Mouse (Mus musculus) fat pad, adult 2 months (tissue): Measurements from ENCODE around the gene Slx4.
"Not testable (repeated sequence)": the region's sequence is repeated elsewhere in the genome, so short reads cannot be mapped to it uniquely, and the experiment has no call there.

Source experiments
- DNase-seq: peaks from one replicate; pipeline ENCODE4 v3.0.0-alpha.2; 2011; ENCODE audit warnings: low read depth, low spot score; ENCODE audit errors: extremely low read depth

Slx4 gene

DNA sequence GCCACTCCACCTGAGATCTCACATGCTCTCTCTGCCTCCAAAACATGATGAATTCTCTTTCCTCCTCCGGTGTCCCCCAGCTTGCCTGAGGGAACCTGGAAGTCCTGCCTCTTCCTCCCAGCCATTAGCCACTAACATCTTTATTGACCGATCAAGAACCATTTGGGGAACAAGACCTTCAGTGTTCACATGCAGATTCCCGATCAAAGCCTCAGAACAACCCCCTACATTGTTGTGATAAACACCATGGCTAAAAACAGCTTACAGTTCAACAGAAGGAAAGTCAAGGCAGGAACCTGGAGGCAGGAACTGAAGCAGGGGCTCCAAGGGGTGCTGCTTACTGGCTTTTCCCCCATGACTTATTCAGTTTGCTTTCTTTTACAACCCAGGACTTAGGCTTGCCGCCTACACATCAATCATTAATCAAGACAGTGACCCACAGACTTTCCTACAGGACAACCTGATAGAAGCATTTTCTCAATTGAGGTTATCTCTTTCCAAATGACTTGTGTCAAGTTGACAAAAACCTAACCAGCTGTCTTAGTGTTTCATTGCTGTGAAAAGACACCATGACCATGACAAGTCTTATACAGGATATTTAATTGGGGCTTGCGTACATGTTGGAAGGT is 10.6 kb upstream of the Slx4 start:
- no peak for DNase-seq

DNA sequence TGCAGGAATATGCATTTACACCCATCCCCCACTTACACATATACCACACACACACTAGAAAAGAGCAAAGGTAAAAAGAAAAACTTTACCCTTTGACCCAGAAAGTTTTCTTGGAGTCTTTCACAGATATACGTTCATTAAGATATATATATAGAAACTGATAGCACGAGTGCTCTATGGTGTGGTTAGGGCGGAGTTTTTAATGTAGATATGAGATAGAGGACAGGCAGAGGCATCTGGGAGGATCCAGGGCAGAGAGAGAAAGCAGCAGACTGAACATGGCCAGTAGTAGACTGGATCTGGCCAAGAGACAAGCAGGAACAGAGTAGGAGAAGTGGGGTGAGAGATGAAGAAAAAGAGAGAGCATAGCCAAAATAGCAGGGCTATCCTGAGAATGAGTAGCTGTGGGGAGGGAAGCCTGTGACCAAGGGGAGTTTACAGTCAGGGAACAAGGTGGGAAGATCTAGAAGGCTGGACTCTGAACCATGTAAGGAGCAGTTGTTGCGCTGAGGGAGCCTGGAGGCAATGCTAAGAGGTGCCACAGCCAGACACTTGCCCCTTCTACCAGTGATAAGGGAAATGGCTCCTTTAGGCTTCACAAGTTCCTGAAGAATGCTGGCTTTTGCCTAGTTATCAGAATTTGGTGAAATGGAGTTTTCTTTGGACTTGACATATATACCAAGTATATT is 9.5 kb upstream of the Slx4 start:
- no peak for DNase-seq

DNA sequence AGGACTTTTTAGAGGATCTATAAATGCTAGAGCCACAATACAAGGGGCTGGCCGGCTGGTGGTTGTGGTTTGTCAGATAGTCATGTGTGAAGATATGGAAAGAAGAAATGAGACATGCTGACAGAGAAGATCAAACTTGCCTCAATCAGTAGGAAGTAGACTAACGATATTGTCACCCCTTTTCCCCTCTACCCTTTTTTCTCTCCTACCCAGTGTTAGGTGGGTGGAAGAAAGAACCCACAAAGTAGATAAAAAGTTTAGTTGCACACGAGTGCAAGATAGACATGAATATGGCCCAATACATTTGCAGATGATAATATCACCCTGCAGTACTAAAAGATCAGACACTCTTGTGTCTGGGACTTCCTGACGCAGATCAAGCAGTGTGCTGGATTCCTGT is 15.2 kb downstream of the Slx4 start:
- DNase-seq, result no peak

DNA sequence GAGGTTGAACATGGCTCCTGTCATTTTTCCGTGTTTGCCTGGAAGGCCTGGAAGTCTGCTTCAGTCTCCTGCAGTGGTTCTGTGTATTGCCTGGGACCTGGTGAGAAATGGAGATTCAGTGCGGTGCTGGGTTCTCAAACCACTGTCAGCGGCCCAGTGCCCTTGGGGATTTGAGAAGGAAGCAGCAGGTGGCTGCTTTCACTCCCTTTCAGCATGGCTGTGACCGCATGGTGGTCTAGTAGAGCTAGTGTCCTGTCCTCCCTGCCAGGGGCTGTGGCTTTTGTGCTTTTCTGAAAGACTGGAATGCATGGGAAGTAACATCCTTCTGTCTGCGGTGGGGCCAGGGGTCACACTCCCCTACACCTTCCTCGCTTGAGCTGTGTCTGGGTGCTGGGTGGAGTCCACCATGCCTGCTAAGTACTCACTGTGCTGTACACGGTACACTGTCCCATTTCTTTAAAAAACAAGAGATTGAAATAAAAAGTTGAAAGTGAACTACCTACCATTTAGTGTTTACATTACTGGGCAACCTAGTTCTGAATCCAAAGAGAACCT is 20.3 kb downstream of the Slx4 start:
- DNase-seq, result no peak

DNA sequence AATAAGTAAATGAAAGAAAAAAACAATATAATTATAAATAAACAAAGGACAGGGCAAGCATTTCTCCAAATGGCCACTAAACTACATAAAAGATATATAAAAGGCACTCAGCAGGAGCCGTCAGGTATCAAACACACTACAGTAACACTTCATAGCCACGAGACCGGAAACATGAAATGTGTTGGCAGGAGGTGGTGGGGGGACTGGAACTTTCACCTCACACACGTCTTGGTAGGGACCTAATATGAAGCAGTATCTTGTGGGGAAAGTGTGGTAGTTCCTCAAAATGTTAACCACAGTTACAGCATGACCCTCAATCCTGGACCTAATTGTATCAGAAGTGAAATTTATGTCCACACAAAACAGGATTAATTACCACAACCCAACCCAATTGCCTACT is 21.4 kb downstream of the Slx4 start:
- DNase-seq, result no peak

DNA sequence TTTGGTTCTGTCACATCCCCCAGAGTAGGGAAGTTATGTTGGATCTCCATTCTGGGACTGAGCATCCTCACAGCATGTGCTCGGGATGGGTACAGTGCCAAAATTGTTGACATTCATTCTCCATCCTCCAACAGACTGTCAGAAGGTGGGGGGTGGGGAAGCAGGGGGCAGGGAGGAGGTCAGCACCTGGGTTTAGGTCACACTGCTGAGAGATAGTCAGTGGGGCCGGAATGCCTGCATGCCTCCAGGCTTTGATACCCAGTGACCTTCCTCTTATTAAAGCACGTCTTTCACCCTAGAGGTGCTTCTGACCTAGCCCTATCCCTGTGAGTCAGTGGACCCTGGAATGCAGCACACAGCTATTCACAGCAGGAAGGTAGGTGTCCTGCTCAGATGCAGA is 26.9 kb downstream of the Slx4 start:
- DNase-seq, result no peak

DNA sequence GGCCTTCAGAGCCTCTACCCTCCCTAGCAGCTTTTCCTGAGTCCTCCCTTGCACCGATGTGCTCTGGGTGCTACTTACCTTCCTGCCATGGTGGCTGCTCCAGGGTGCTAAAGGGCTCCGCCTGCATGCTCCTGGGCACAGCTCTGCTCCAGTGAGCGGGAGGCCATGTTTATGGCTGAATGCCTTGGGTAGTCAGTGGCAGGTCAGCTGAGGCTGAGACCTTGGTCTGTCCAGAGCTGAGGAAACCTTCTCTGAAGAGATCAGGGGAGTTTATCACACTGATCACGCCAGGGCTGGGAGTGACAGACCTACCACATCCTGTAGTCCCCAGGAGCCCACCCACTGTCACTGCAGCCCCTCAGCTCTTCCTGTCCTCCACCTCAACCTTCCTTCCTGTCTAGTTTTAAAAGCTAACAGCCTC is 27.3 kb downstream of the Slx4 start, which contains the start of gene Nlrc3:
Nlrc3 (minus strand) TSS at position 382 of the 421 bp plus-strand sequence.
- DNase-seq, result no peak

DNA sequence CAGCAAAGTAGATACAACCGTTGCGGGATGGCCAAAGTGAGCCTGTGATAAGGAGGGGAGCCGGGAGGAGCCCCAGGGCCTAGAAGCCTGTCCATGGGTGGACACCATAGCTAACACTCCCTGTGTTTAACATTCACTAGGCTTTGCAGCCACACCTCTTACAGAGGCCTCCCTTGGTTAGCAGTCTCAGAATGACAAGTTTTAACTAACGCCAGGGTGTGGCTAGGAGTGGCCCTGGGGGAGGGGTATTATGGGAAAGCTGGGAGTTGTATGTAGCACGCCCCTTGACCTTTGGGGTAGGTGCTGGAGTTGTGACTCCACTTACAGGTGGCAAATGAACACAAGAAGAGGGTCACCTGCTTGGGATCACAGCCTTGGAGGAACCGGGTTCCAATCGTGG is 27.9 kb downstream of the Slx4 start:
- DNase-seq, result no peak

DNA sequence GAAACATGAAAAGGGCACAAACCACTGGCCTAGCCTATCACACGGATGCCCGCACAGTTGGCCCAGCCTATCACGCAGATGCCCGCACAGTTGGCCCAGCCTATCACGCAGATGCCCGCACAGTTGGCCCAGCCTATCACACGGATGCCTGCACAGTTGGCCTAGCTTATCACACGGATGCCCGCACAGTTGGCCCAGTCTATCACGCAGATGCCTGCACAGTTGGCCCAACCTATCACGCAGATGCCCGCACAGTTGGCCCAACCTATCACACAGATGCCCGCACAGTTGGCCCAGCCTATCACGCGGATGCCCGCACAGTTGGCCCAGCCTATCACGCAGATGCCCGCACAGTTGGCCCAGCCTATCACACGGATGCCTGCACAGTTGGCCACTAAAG is 29.1 kb downstream of the Slx4 start:
- not testable (repeated sequence) for DNase-seq

DNA sequence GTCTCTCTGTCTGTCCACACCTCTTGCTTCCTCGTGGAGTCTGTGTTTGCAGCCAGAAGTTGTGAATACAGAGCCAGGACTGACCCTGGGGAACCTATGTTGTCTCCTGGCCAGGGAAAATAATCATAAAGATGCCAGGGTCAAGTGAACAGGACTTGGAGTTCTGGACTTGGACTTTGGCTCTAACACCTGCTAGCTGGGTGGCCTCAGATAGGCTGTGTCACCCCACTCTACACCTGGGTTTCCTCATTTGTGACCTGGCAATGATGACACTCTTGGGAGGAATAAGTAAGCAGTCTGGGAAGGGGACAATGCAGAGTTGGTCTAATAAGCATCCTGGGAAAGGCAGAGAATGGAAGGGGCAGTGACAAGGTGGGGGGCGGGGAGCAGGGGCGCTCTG is 38.0 kb downstream of the Slx4 start:
- no peak for DNase-seq

DNA sequence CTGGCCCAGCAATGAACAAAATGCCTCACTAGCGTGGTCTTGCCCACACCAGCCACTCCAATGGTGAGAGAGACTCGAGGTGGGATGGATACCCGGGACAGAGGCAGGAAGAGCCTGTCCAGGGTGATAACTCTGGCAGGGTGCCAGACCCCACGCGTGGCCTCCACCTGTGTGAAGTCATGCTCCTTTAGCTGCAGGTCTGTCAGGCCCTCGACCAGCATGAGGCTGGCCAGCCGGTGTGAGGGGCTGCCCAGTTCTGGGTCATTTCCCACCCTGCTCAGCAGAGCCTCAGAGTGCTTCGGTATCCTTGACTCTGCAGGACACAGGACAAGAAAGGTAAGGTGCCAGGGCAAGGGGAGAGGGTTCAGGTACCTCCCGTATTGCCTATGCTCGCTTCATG is 38.6 kb downstream of the Slx4 start:
- DNase-seq, result no peak

DNA sequence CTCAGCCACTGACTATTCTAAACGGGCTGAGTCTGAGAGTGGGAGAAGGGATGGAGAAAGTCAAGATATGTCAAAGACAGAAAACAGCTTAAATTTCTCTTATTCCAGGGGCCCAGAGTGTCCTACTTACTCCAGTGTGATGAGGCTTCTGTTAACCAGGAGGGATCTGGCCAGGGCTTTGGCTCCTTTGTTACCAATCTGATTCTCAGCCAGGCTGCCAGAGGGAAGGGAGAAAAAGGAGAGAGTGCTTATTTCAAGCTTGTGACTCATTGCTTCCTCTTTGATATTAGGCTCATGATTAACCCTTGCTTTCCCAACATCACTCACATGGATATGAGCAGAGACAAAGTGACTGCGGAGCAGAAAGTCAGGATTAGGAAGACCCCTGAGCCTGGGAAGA is 44.3 kb downstream of the Slx4 start:
- DNase-seq, result no peak

DNA sequence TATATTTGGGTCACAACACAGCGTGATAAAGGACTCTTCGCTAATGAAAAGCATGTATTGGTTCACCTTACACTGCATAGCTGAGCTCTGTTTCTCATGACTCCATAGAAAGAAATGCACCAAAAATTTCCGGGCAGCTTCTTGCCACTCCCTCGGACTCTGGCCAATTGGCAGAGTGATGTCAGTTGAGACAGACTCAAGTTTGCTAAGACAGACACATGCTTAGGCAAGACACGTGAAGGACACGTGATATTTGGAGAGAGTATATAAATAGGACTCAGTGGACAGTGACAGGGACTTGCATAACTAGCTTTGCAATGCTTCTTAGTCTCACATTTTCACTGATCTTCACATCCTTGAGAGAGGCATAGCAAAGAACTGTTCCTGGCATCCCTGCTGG is 47.2 kb downstream of the Slx4 start:
- peak; percentile 76 for DNase-seq

DNA sequence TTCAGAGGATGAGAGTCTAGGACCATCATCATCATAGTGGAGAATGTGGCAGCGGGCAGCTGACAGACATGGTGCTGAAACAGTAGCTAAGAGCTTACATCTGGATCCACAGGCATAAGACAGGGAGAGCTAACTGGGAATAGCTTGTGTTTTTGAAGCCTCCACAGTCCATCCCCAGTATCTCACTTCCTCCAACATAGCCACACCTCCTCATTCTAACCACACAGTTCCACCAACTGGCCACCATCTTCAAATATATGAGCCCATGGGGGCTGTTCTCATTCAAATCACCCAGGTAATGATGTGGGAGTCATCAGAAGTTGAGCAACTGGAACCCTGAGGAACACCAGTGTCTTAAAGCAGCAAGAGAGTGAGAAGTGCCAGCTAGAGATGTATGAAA is 52.4 kb downstream of the Slx4 start:
- DNase-seq, result no peak

DNA sequence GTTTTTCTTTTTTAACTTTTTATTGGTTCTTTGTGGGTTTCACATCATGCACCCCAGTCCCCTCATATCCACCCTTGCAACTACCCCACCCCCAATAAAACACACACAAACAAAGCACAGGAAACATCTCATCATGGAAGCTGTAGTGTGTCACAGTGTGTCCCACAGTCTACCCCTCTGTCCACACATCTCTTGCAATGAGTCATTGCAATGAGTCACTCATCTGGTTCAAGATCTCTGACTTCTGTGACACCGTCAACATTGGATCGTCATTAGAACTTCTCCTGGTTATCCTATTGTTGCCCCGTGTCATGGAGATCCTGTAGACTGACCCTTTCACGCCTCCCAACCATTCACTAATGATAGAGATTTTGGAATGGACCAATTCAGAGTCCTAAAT is 68.9 kb downstream of the Slx4 start:
- no peak for DNase-seq

DNA sequence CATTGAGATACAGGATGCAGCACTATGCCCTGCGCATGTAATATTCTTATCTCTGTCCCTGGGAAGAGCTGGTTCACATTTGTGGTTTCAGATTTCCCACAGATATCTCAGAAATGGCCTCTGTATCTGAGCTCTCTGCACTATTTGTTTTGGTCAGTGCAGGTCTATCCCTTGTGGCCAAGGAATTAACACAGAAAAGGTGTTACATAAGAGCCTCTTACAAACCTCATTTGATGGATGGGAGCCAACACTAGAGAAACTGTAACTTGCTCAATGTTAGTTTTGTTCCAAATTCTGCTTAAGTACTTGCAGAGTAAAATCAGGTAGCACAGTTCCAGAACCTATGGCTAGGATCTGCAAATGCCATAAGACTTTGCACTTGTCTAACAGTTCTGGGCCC is 69.5 kb downstream of the Slx4 start:
- DNase-seq, result peak; percentile 74

DNA sequence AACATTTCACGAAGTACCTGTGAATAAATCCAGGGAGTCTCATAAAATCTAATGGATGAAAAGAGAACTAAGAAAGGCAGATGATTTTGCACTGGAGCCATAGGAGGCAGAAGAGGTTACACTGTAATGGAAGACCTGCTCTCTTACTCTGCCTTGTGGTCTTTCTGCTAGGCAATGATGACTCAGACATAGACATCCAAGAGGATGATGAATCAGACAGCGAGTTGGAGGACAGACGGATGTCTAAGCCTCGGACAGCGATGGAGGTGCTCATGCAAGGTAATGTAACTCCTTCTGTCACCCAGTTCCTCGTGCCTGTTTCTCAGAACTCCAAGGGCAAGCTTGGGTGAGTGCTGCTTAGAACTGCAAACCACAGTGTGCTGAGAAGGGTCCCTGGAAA is 70.0 kb downstream of the Slx4 start:
- no peak for DNase-seq

DNA sequence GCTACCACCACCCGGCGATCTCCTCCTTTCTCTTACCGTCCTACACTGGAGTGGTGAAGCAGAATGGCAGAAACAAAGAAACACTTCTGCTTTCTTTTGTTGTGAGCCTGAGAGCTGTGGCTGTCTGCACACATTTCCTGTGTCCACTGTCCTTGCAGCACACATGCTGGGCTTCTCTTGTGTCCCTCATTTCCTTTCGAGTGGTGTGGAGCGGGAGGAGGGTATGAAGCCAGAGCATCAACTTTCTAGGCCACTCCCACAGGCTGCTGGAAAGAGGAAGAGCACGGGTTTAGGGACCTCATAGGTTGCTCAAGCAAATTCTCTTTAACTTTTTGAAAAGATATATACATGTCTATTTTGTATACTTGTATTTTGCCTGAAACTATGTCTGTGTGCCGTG is 74.4 kb downstream of the Slx4 start:
- no peak for DNase-seq
